Mouse (Mus musculus) gastrocnemius, postnatal 10 days (tissue): ENCODE data around the gene Prps1. TPM values are rescaled to one million over a fixed set of nuclear protein-coding genes. Genes with fewer than 3 reads are reported as not detected.

Experiments
- total RNA-seq, 2 experiments: library from RNA; stranded (reverse); gene quantifications; 2 replicates each; pipeline ENCODE4 v1.2.3; 2021

The Prps1 gene
- total RNA-seq, 2 experiments from 2014 or later = 20.9 to 21.7 TPM

Other genes with a start within 250 kb of the Prps1 start
- gene Frmpd3, start 114.3 kb upstream of the Prps1 start, total RNA-seq = under 1 TPM; 0.12 to 0.16 TPM
- gene Tsc22d3, start 144.0 kb downstream of the Prps1 start, total RNA-seq = 100 to 1,000 TPM; 105 to 153 TPM
- 10 to 100 TPM; 10.6 to 13.7 TPM for gene Mid2, start 208.0 kb downstream of the Prps1 start, total RNA-seq